Mouse (Mus musculus): ENCODE results near the gene Gp6. TPM values are rescaled to one million over a fixed set of nuclear protein-coding genes. Genes with fewer than 3 reads are reported as not detected.
A peak's percentile ranks its signal among the peaks of the same experiment; 100 is the strongest.
"Not testable (repeated sequence)": the region's sequence is repeated elsewhere in the genome, so short reads cannot be mapped to it uniquely, and the experiment has no call there.

Gp6 gene
- total RNA-seq (2021), result under 1 TPM in 1 of 2 experiments, not detected in 1; 0.07 TPM
- long read RNA-seq, result 0 reads

- no peak for DNase-seq (ENCODE audit: low spot score in 2 of 2)
These were observed at the start of gene Gp6 for GRCm38 (mm10) chr7:4397730-4398129. TSS of gene Gp6 (minus strand) at chr7:4397744.

GRCm38 (mm10) chr7:4447138-4447537 lies 49.6 kb upstream of the Gp6 start:
- no peak for DNase-seq (ENCODE audit: low spot score in 2 of 2)

GRCm38 (mm10) chr7:4445216-4445791 lies 47.8 kb upstream of the Gp6 start, which contains the start of gene Rdh13:
TSS of gene Rdh13 (minus strand) at chr7:4445649.
- peak; percentile 83 to 89 for DNase-seq (ENCODE audit: low spot score in 2 of 2)

GRCm38 (mm10) chr7:4440549-4440948 lies 43.0 kb upstream of the Gp6 start:
- no peak for DNase-seq (ENCODE audit: low spot score in 2 of 2)

GRCm38 (mm10) chr7:4437721-4438120 lies 40.2 kb upstream of the Gp6 start:
- no peak for DNase-seq (ENCODE audit: low spot score in 2 of 2)

- DNase-seq (ENCODE audit: low spot score in 2 of 2), result no peak
These were observed 34.5 kb upstream of the Gp6 start for GRCm38 (mm10) chr7:4432026-4432425.

- DNase-seq (ENCODE audit: low spot score in 2 of 2), result peak; percentile 69 to 77
These were observed 34.0 kb upstream of the Gp6 start for GRCm38 (mm10) chr7:4431548-4431947.

- no peak for DNase-seq (ENCODE audit: low spot score in 2 of 2)
These were observed 32.8 kb upstream of the Gp6 start for GRCm38 (mm10) chr7:4430246-4430844.

- DNase-seq (ENCODE audit: low spot score in 2 of 2), result peak; percentile 91 to 92
These were observed 29.8 kb upstream of the Gp6 start for GRCm38 (mm10) chr7:4427161-4427912.

- DNase-seq (ENCODE audit: low spot score in 2 of 2), result no peak
These were observed 22.7 kb upstream of the Gp6 start for GRCm38 (mm10) chr7:4420230-4420629.

GRCm38 (mm10) chr7:4419681-4420080 lies 22.1 kb upstream of the Gp6 start:
- DNase-seq (ENCODE audit: low spot score in 2 of 2), result no peak

GRCm38 (mm10) chr7:4412406-4412805 lies 14.9 kb upstream of the Gp6 start:
- DNase-seq (ENCODE audit: low spot score in 2 of 2), result not testable (repeated sequence)

- DNase-seq (ENCODE audit: low spot score in 2 of 2), result no peak
These were observed 24.0 kb downstream of the Gp6 start for GRCm38 (mm10) chr7:4373521-4373920.

- no peak for DNase-seq (ENCODE audit: low spot score in 2 of 2)
These were observed 60.0 kb downstream of the Gp6 start, which contains the start of gene Ncr1 for GRCm38 (mm10) chr7:4337509-4337908. TSS of gene Ncr1 (plus strand) at chr7:4337724.

- no peak for DNase-seq (ENCODE audit: low spot score in 2 of 2)
These were observed 74.2 kb downstream of the Gp6 start for GRCm38 (mm10) chr7:4323301-4323700.

Small RNAs within 50 kb of the gene (microRNA-seq; reads per million reads assigned to microRNA genes)
- gene Gm24605 (0 reads per million in 2 experiments), gene Gm24752 (0 reads per million in 2 experiments), gene Gm25349 (0 reads per million in 2 experiments)

Other genes with a start within 250 kb of the Gp6 start
- gene Leng9, start 247.4 kb downstream of the Gp6 start, total RNA-seq (2021), result 1 to 10 TPM; 4.2 to 5.0 TPM
- 1 to 10 TPM; 1.7 to 2.6 TPM for gene Cdc42ep5, start 232.9 kb downstream of the Gp6 start, total RNA-seq (2021)
- gene Lilra5, start 160.0 kb downstream of the Gp6 start, total RNA-seq (2021), result not detected
- gene Ncr1, start 60.0 kb downstream of the Gp6 start, total RNA-seq (2021), result not detected
- gene Rdh13, start 47.9 kb upstream of the Gp6 start, total RNA-seq (2021), result 10 to 100 TPM; 33.6 to 40.1 TPM
- gene Eps8l1, start 62.9 kb upstream of the Gp6 start, total RNA-seq (2021), result 1 to 10 TPM; 3.2 to 4.9 TPM
- 100 to 1,000 TPM; 114 to 125 TPM for gene Ppp1r12c, start 103.9 kb upstream of the Gp6 start, total RNA-seq (2021)
- 1 to 10 TPM; 2.0 to 2.9 TPM for gene Tnnt1, start 118.6 kb upstream of the Gp6 start, total RNA-seq (2021)
- 1 to 10 TPM in 1 of 2 experiments, under 1 TPM in 1; 0.94 to 2.0 TPM for gene Tnni3, start 126.5 kb upstream of the Gp6 start, total RNA-seq (2021)
- 1 to 10 TPM; 1.2 to 1.4 TPM for gene Dnaaf3, start 134.7 kb upstream of the Gp6 start, total RNA-seq (2021)
- gene Syt5, start 149.8 kb upstream of the Gp6 start, total RNA-seq (2021), result 100 to 1,000 TPM; 203 to 205 TPM
- 1 to 10 TPM; 1.1 TPM for gene Ptprh, start 206.3 kb upstream of the Gp6 start, total RNA-seq (2021)
- gene Tmem86b, start 233.7 kb upstream of the Gp6 start, total RNA-seq (2021), result 10 to 100 TPM; 13.9 to 18.5 TPM

All from layer of hippocampus, postnatal 10 days (tissue).